Mouse (Mus musculus): ENCODE measurements around the gene Ikzf2. TPM values are rescaled to one million over a fixed set of nuclear protein-coding genes. Genes with fewer than 3 reads are reported as not detected.
A peak's percentile ranks its signal among the peaks of the same experiment; 100 is the strongest.

Gene Ikzf2
- polyA plus RNA-seq, 1 experiment from 2014 or later: 4.2 TPM

GRCm38 (mm10) chr1:69516144-69516543, 170.9 kb downstream of the Ikzf2 start:
- no peak for DNase-seq (ENCODE audit: low spot score)
- Histone ChIP-seq H3K36me3 (no peaks in the 10 kb centered on the region), H3K27ac (no peak overlapping the region), H3K27me3 (ENCODE audit: insufficient read depth, poor library complexity, severe bottlenecking) (no peaks in the 10 kb centered on the region), H3K4me3 (no peak overlapping the region), H3K4me1 (peaks cover 22% of the 10 kb centered on the region), H3K9me3 (no peaks in the 10 kb centered on the region)
- 19% methylated on average over 5 of the region's 5 CpGs for WGBS

GRCm38 (mm10) chr1:69513595-69514250, 173.3 kb downstream of the Ikzf2 start:
- Histone ChIP-seq H3K4me3 (no peak overlapping the region), H3K4me1 (peaks cover 22% of the 10 kb centered on the region), H3K9me3 (no peaks in the 10 kb centered on the region), H3K27me3 (ENCODE audit: insufficient read depth, poor library complexity, severe bottlenecking) (no peaks in the 10 kb centered on the region), H3K36me3 (no peaks in the 10 kb centered on the region), H3K27ac (peak overlapping the region; percentile 47; the same call in 1 of the 2 replicates)
- DNase-seq (ENCODE audit: low spot score): no peak
- WGBS: 1% methylated on average over 5 of the region's 5 CpGs

- DNase-seq (ENCODE audit: low spot score): no peak
- H3K9me3 ChIP-seq: no peaks in the 10 kb centered on the region
- H3K4me1 ChIP-seq: peaks cover 16% of the 10 kb centered on the region
- no peak overlapping the region for H3K27ac ChIP-seq
- H3K4me3 ChIP-seq: no peak overlapping the region
- H3K36me3 ChIP-seq: no peaks in the 10 kb centered on the region
- H3K27me3 ChIP-seq (ENCODE audit: insufficient read depth, poor library complexity, severe bottlenecking): no peaks in the 10 kb centered on the region
- 84% methylated on average over 3 of the region's 3 CpGs for WGBS
These were observed 178.8 kb downstream of the Ikzf2 start for GRCm38 (mm10) chr1:69508275-69508674.

GRCm38 (mm10) chr1:69507513-69507912, 179.5 kb downstream of the Ikzf2 start:
- DNase-seq (ENCODE audit: low spot score): no peak
- Histone ChIP-seq H3K4me3 (no peak overlapping the region), H3K27ac (no peak overlapping the region), H3K36me3 (no peaks in the 10 kb centered on the region), H3K9me3 (no peaks in the 10 kb centered on the region), H3K4me1 (peaks cover 8% of the 10 kb centered on the region; the same call in 1 of the 2 replicates), H3K27me3 (ENCODE audit: insufficient read depth, poor library complexity, severe bottlenecking) (no peaks in the 10 kb centered on the region)
- 62% methylated on average over 6 of the region's 6 CpGs for WGBS

- no peak for DNase-seq (ENCODE audit: low spot score)
- WGBS: 85% methylated on average over 7 of the region's 7 CpGs
- no peak overlapping the region for H3K27ac ChIP-seq
- no peaks in the 10 kb centered on the region for H3K9me3 ChIP-seq
- no peak overlapping the region for H3K4me3 ChIP-seq
- H3K27me3 ChIP-seq (ENCODE audit: insufficient read depth, poor library complexity, severe bottlenecking): no peaks in the 10 kb centered on the region
- H3K36me3 ChIP-seq: no peaks in the 10 kb centered on the region
- peaks cover 6% of the 10 kb centered on the region; the same call in 1 of the 2 replicates for H3K4me1 ChIP-seq
These were observed 180.4 kb downstream of the Ikzf2 start for GRCm38 (mm10) chr1:69506615-69507159.

- no peak overlapping the region for H3K27ac ChIP-seq
- 77% methylated on average over 6 of the region's 6 CpGs for WGBS
- H3K4me3 ChIP-seq: no peak overlapping the region
- no peaks in the 10 kb centered on the region for H3K27me3 ChIP-seq (ENCODE audit: insufficient read depth, poor library complexity, severe bottlenecking)
- peaks cover 6% of the 10 kb centered on the region; the same call in 1 of the 2 replicates for H3K4me1 ChIP-seq
- no peaks in the 10 kb centered on the region for H3K36me3 ChIP-seq
- H3K9me3 ChIP-seq: no peaks in the 10 kb centered on the region
- DNase-seq (ENCODE audit: low spot score): no peak
These were observed 181.0 kb downstream of the Ikzf2 start for GRCm38 (mm10) chr1:69506011-69506410.

- no peak for DNase-seq (ENCODE audit: low spot score)
- 68% methylated on average over 3 of the region's 3 CpGs for WGBS
- no peaks in the 10 kb centered on the region for H3K27me3 ChIP-seq (ENCODE audit: insufficient read depth, poor library complexity, severe bottlenecking)
These were observed 186.7 kb downstream of the Ikzf2 start for GRCm38 (mm10) chr1:69500388-69500787.

GRCm38 (mm10) chr1:69499652-69500051, 187.4 kb downstream of the Ikzf2 start:
- no peaks in the 10 kb centered on the region for H3K9me3 ChIP-seq
- DNase-seq (ENCODE audit: low spot score): no peak
- H3K4me1 ChIP-seq: no peaks in the 10 kb centered on the region
- 86% methylated on average over 5 of the region's 5 CpGs for WGBS
- no peaks in the 10 kb centered on the region for H3K27me3 ChIP-seq (ENCODE audit: insufficient read depth, poor library complexity, severe bottlenecking)
- H3K4me3 ChIP-seq: no peak overlapping the region
- H3K27ac ChIP-seq: no peak overlapping the region
- no peaks in the 10 kb centered on the region for H3K36me3 ChIP-seq

More at GRCm38 (mm10) chr1:69500388-69500787, 186.7 kb downstream of the Ikzf2 start:
- Histone ChIP-seq H3K4me1 (no peaks in the 10 kb centered on the region), H3K4me3 (no peak overlapping the region), H3K9me3 (no peaks in the 10 kb centered on the region), H3K27ac (no peak overlapping the region), H3K36me3 (no peaks in the 10 kb centered on the region)

- WGBS: 73% methylated on average over 7 of the region's 7 CpGs
These were observed 188.2 kb downstream of the Ikzf2 start for GRCm38 (mm10) chr1:69498862-69499306.

GRCm38 (mm10) chr1:69496055-69496454, 191.0 kb downstream of the Ikzf2 start:
- Histone ChIP-seq H3K4me1 (no peaks in the 10 kb centered on the region), H3K27ac (no peak overlapping the region), H3K9me3 (no peaks in the 10 kb centered on the region), H3K4me3 (no peak overlapping the region), H3K36me3 (no peaks in the 10 kb centered on the region), H3K27me3 (ENCODE audit: insufficient read depth, poor library complexity, severe bottlenecking) (no peaks in the 10 kb centered on the region)
- no peak for DNase-seq (ENCODE audit: low spot score)
- 28% methylated on average over 4 of the region's 4 CpGs for WGBS

More at GRCm38 (mm10) chr1:69498862-69499306, 188.2 kb downstream of the Ikzf2 start:
- no peaks in the 10 kb centered on the region for H3K36me3 ChIP-seq
- no peak overlapping the region for H3K4me3 ChIP-seq
- no peak overlapping the region for H3K27ac ChIP-seq
- no peak for DNase-seq (ENCODE audit: low spot score)
- no peaks in the 10 kb centered on the region for H3K9me3 ChIP-seq
- no peaks in the 10 kb centered on the region for H3K4me1 ChIP-seq
- H3K27me3 ChIP-seq (ENCODE audit: insufficient read depth, poor library complexity, severe bottlenecking): no peaks in the 10 kb centered on the region

- no peaks in the 10 kb centered on the region for H3K27me3 ChIP-seq (ENCODE audit: insufficient read depth, poor library complexity, severe bottlenecking)
- DNase-seq (ENCODE audit: low spot score): no peak
- H3K4me1 ChIP-seq: no peaks in the 10 kb centered on the region
- no peaks in the 10 kb centered on the region for H3K36me3 ChIP-seq
- H3K4me3 ChIP-seq: no peak overlapping the region
- H3K9me3 ChIP-seq: no peaks in the 10 kb centered on the region
- 76% methylated on average over 11 of the region's 11 CpGs for WGBS
- H3K27ac ChIP-seq: no peak overlapping the region
These were observed 193.6 kb downstream of the Ikzf2 start for GRCm38 (mm10) chr1:69493309-69494047.

- Histone ChIP-seq H3K4me3 (no peak overlapping the region), H3K36me3 (no peaks in the 10 kb centered on the region), H3K27ac (no peak overlapping the region), H3K27me3 (ENCODE audit: insufficient read depth, poor library complexity, severe bottlenecking) (no peaks in the 10 kb centered on the region), H3K4me1 (no peaks in the 10 kb centered on the region), H3K9me3 (no peaks in the 10 kb centered on the region)
- 95% methylated on average over 4 of the region's 4 CpGs for WGBS
- no peak for DNase-seq (ENCODE audit: low spot score)
These were observed 195.0 kb downstream of the Ikzf2 start for GRCm38 (mm10) chr1:69492013-69492412.

GRCm38 (mm10) chr1:69489026-69489425, 198.0 kb downstream of the Ikzf2 start:
- H3K36me3 ChIP-seq: no peaks in the 10 kb centered on the region
- no peaks in the 10 kb centered on the region for H3K27me3 ChIP-seq (ENCODE audit: insufficient read depth, poor library complexity, severe bottlenecking)
- DNase-seq (ENCODE audit: low spot score): no peak
- no peak overlapping the region for H3K27ac ChIP-seq
- no peak overlapping the region for H3K4me3 ChIP-seq
- WGBS: 81% methylated on average over 7 of the region's 7 CpGs
- H3K4me1 ChIP-seq: no peaks in the 10 kb centered on the region
- no peaks in the 10 kb centered on the region for H3K9me3 ChIP-seq
